Mouse (Mus musculus): Measurements from ENCODE around the gene Cebpe. TPM values are rescaled to one million over a fixed set of nuclear protein-coding genes. Genes with fewer than 3 reads are reported as not detected.

Cebpe gene
- polyA plus RNA-seq, 1 experiment from 2014 or later, result not detected

- 93% methylated on average over 8 of the region's 8 CpGs for WGBS
- Histone ChIP-seq H3K9ac (replicated peaks; ENCODE audit: low read depth, low read length) (no peak overlapping the region), H3K36me3 (ENCODE audit: control insufficient read depth, insufficient read depth, low read length) (no peaks in the 10 kb centered on the region)
These were observed 20.2 kb upstream of the Cebpe start for GRCm38 (mm10) chr14:54732206-54732605.

GRCm38 (mm10) chr14:54730305-54730704 is 18.3 kb upstream of the Cebpe start:
- no peak overlapping the region for H3K4me3 ChIP-seq (ENCODE audit: low read depth, low read length)
- no peak overlapping the region for H3K27ac ChIP-seq (ENCODE audit: low read length)
- no peaks in the 10 kb centered on the region for H3K36me3 ChIP-seq (ENCODE audit: control insufficient read depth, insufficient read depth, low read length)
- H3K9ac ChIP-seq (replicated peaks; ENCODE audit: low read depth, low read length), result no peak overlapping the region
- H3K4me1 ChIP-seq (ENCODE audit: control insufficient read depth, insufficient read depth, low read length), result no peaks in the 10 kb centered on the region
- no peaks in the 10 kb centered on the region for H3K9me3 ChIP-seq (ENCODE audit: control insufficient read depth, low read depth, low read length)
- H3K4me2 ChIP-seq (replicated peaks; ENCODE audit: low read depth, low read length), result no peak overlapping the region
- WGBS, result 88% methylated on average over 6 of the region's 6 CpGs
- H3K27me3 ChIP-seq (ENCODE audit: control insufficient read depth, insufficient read depth, low read length), result no peaks in the 10 kb centered on the region
- no peak for ATAC-seq (ENCODE audit: insufficient number of reproducible peaks, insufficient read depth, low FRiP score, low read depth)

More at GRCm38 (mm10) chr14:54732206-54732605, 20.2 kb upstream of the Cebpe start:
- Histone ChIP-seq H3K27ac (ENCODE audit: low read length) (no peak overlapping the region), H3K4me3 (ENCODE audit: low read depth, low read length) (no peak overlapping the region), H3K4me2 (replicated peaks; ENCODE audit: low read depth, low read length) (no peak overlapping the region), H3K4me1 (ENCODE audit: control insufficient read depth, insufficient read depth, low read length) (0 out of 2 replicates have a peak, but pooled peaks cover 2% of the 10 kb centered on the region), H3K9me3 (ENCODE audit: control insufficient read depth, low read depth, low read length) (no peaks in the 10 kb centered on the region), H3K27me3 (ENCODE audit: control insufficient read depth, insufficient read depth, low read length) (no peaks in the 10 kb centered on the region)
- ATAC-seq (ENCODE audit: insufficient number of reproducible peaks, insufficient read depth, low FRiP score, low read depth), result no peak

GRCm38 (mm10) chr14:54728823-54729653 is 17.1 kb upstream of the Cebpe start:
- H3K4me3 ChIP-seq (ENCODE audit: low read depth, low read length), result no peak overlapping the region
- no peak overlapping the region for H3K4me2 ChIP-seq (replicated peaks; ENCODE audit: low read depth, low read length)
- H3K27me3 ChIP-seq (ENCODE audit: control insufficient read depth, insufficient read depth, low read length), result no peaks in the 10 kb centered on the region
- H3K36me3 ChIP-seq (ENCODE audit: control insufficient read depth, insufficient read depth, low read length), result no peaks in the 10 kb centered on the region
- no peak overlapping the region for H3K27ac ChIP-seq (ENCODE audit: low read length)
- WGBS, result 67% methylated on average over 13 of the region's 13 CpGs
- H3K9me3 ChIP-seq (ENCODE audit: control insufficient read depth, low read depth, low read length), result no peaks in the 10 kb centered on the region
- H3K4me1 ChIP-seq (ENCODE audit: control insufficient read depth, insufficient read depth, low read length), result no peaks in the 10 kb centered on the region
- no peak for ATAC-seq (ENCODE audit: insufficient number of reproducible peaks, insufficient read depth, low FRiP score, low read depth)
- no peak overlapping the region for H3K9ac ChIP-seq (replicated peaks; ENCODE audit: low read depth, low read length)

GRCm38 (mm10) chr14:54727565-54727964 is 15.6 kb upstream of the Cebpe start:
- no peak overlapping the region for H3K4me2 ChIP-seq (replicated peaks; ENCODE audit: low read depth, low read length)
- no peaks in the 10 kb centered on the region for H3K9me3 ChIP-seq (ENCODE audit: control insufficient read depth, low read depth, low read length)
- ATAC-seq (ENCODE audit: insufficient number of reproducible peaks, insufficient read depth, low FRiP score, low read depth), result no peak
- no peaks in the 10 kb centered on the region for H3K27me3 ChIP-seq (ENCODE audit: control insufficient read depth, insufficient read depth, low read length)
- no peak overlapping the region for H3K4me3 ChIP-seq (ENCODE audit: low read depth, low read length)
- H3K36me3 ChIP-seq (ENCODE audit: control insufficient read depth, insufficient read depth, low read length), result no peaks in the 10 kb centered on the region
- no peak overlapping the region for H3K9ac ChIP-seq (replicated peaks; ENCODE audit: low read depth, low read length)
- WGBS, result 74% methylated on average over 5 of the region's 5 CpGs
- no peak overlapping the region for H3K27ac ChIP-seq (ENCODE audit: low read length)
- H3K4me1 ChIP-seq (ENCODE audit: control insufficient read depth, insufficient read depth, low read length), result no peaks in the 10 kb centered on the region

GRCm38 (mm10) chr14:54724049-54724448 is 12.1 kb upstream of the Cebpe start:
- Histone ChIP-seq H3K9ac (replicated peaks; ENCODE audit: low read depth, low read length) (no peak overlapping the region), H3K4me2 (replicated peaks; ENCODE audit: low read depth, low read length) (no peak overlapping the region), H3K4me1 (ENCODE audit: control insufficient read depth, insufficient read depth, low read length) (no peaks in the 10 kb centered on the region), H3K27me3 (ENCODE audit: control insufficient read depth, insufficient read depth, low read length) (no peaks in the 10 kb centered on the region), H3K9me3 (ENCODE audit: control insufficient read depth, low read depth, low read length) (no peaks in the 10 kb centered on the region), H3K36me3 (ENCODE audit: control insufficient read depth, insufficient read depth, low read length) (no peaks in the 10 kb centered on the region), H3K4me3 (ENCODE audit: low read depth, low read length) (no peak overlapping the region), H3K27ac (ENCODE audit: low read length) (no peak overlapping the region)
- no peak for ATAC-seq (ENCODE audit: insufficient number of reproducible peaks, insufficient read depth, low FRiP score, low read depth)
- 73% methylated on average over 6 of the region's 6 CpGs for WGBS

GRCm38 (mm10) chr14:54721711-54722110 is 9.7 kb upstream of the Cebpe start:
- Histone ChIP-seq H3K4me3 (ENCODE audit: low read depth, low read length) (no peak overlapping the region), H3K4me2 (replicated peaks; ENCODE audit: low read depth, low read length) (no peak overlapping the region), H3K9me3 (ENCODE audit: control insufficient read depth, low read depth, low read length) (no peaks in the 10 kb centered on the region), H3K4me1 (ENCODE audit: control insufficient read depth, insufficient read depth, low read length) (no peaks in the 10 kb centered on the region), H3K9ac (replicated peaks; ENCODE audit: low read depth, low read length) (no peak overlapping the region), H3K36me3 (ENCODE audit: control insufficient read depth, insufficient read depth, low read length) (no peaks in the 10 kb centered on the region), H3K27me3 (ENCODE audit: control insufficient read depth, insufficient read depth, low read length) (no peaks in the 10 kb centered on the region), H3K27ac (ENCODE audit: low read length) (no peak overlapping the region)
- no peak for ATAC-seq (ENCODE audit: insufficient number of reproducible peaks, insufficient read depth, low FRiP score, low read depth)
- WGBS, result 78% methylated on average over 10 of the region's 10 CpGs

GRCm38 (mm10) chr14:54720654-54721350 is 8.8 kb upstream of the Cebpe start:
- H3K9me3 ChIP-seq (ENCODE audit: control insufficient read depth, low read depth, low read length), result no peaks in the 10 kb centered on the region
- no peaks in the 10 kb centered on the region for H3K36me3 ChIP-seq (ENCODE audit: control insufficient read depth, insufficient read depth, low read length)
- H3K4me2 ChIP-seq (replicated peaks; ENCODE audit: low read depth, low read length), result no peak overlapping the region
- H3K9ac ChIP-seq (replicated peaks; ENCODE audit: low read depth, low read length), result no peak overlapping the region
- no peak overlapping the region for H3K4me3 ChIP-seq (ENCODE audit: low read depth, low read length)
- ATAC-seq (ENCODE audit: insufficient number of reproducible peaks, insufficient read depth, low FRiP score, low read depth), result no peak
- WGBS, result 85% methylated on average over 7 of the region's 7 CpGs
- H3K27ac ChIP-seq (ENCODE audit: low read length), result no peak overlapping the region
- no peaks in the 10 kb centered on the region for H3K27me3 ChIP-seq (ENCODE audit: control insufficient read depth, insufficient read depth, low read length)
- no peaks in the 10 kb centered on the region for H3K4me1 ChIP-seq (ENCODE audit: control insufficient read depth, insufficient read depth, low read length)

GRCm38 (mm10) chr14:54720041-54720440 is 8.1 kb upstream of the Cebpe start:
- Histone ChIP-seq H3K36me3 (ENCODE audit: control insufficient read depth, insufficient read depth, low read length) (no peaks in the 10 kb centered on the region), H3K9me3 (ENCODE audit: control insufficient read depth, low read depth, low read length) (no peaks in the 10 kb centered on the region), H3K4me1 (ENCODE audit: control insufficient read depth, insufficient read depth, low read length) (no peaks in the 10 kb centered on the region), H3K27me3 (ENCODE audit: control insufficient read depth, insufficient read depth, low read length) (no peaks in the 10 kb centered on the region), H3K9ac (replicated peaks; ENCODE audit: low read depth, low read length) (no peak overlapping the region), H3K27ac (ENCODE audit: low read length) (no peak overlapping the region), H3K4me2 (replicated peaks; ENCODE audit: low read depth, low read length) (no peak overlapping the region), H3K4me3 (ENCODE audit: low read depth, low read length) (no peak overlapping the region)
- no peak for ATAC-seq (ENCODE audit: insufficient number of reproducible peaks, insufficient read depth, low FRiP score, low read depth)
- 89% methylated on average over 11 of the region's 11 CpGs for WGBS

Data from stomach, embryonic 14.5 days (tissue).